Mouse (Mus musculus) small intestine, adult 2 months (tissue): Measurements from ENCODE around the gene Yy1. TPM values are rescaled to one million over a fixed set of nuclear protein-coding genes. Genes with fewer than 3 reads are reported as not detected.
A peak's percentile ranks its signal among the peaks of the same experiment; 100 is the strongest.

Experiments
- H3K27ac ChIP-seq: fragments of 200-500 bp; 2 replicates; pipeline ENCODE4 v1.5.1; 2012; ENCODE audit warnings: low read depth, low read length, control low read depth, inconsistent platforms; ENCODE audit not compliant: insufficient read depth
- H3K27me3 ChIP-seq: fragments of 200-500 bp; 2 replicates; pipeline ENCODE4 v1.6.1; 2012; ENCODE audit warnings: mild to moderate bottlenecking, moderate library complexity, low read length, inconsistent platforms; ENCODE audit not compliant: control insufficient read depth, insufficient read depth
- H3K36me3 ChIP-seq: fragments of 200-500 bp; 2 replicates; pipeline ENCODE4 v1.6.1; 2012; ENCODE audit warnings: mild to moderate bottlenecking, low read length, control low read depth, inconsistent platforms; ENCODE audit not compliant: control insufficient read depth, insufficient read depth
- H3K4me1 ChIP-seq: fragments of 200-500 bp; 2 replicates; pipeline ENCODE4 v1.6.1; 2012; ENCODE audit warnings: low read length, inconsistent platforms, mixed read lengths; ENCODE audit not compliant: control insufficient read depth, insufficient read depth, insufficient read length
- H3K4me3 ChIP-seq: fragments of 200-500 bp; 2 replicates; pipeline ENCODE4 v1.5.1; 2012; ENCODE audit warnings: low read depth, mild to moderate bottlenecking, control low read depth, inconsistent platforms, low read length, moderate library complexity
- CTCF ChIP-seq: fragments of 200-500 bp; IDR thresholded peaks from 2 replicates; pipeline ENCODE4 v1.5.1; 2012; ENCODE audit warnings: low read depth, mild to moderate bottlenecking, control low read depth, inconsistent platforms, low read length, moderate library complexity, mixed read lengths; ENCODE audit not compliant: insufficient replicate concordance, insufficient read length; ENCODE audit errors: extremely low read depth
- POLR2A ChIP-seq: fragments of 200-500 bp; IDR thresholded peaks from 2 replicates; pipeline ENCODE4 v1.6.1; 2012; ENCODE audit warnings: low read depth, mild to moderate bottlenecking, control low read depth, inconsistent platforms, low read length, moderate library complexity
- whole genome bisulfite sequencing: fragments of 180-500 bp; shearing (Covaris S2); methylation state at CpG from one replicate; pipeline ENCODE4 v1.1.7; 2018; 5-methylcytosine and 5-hydroxymethylcytosine counted together
- polyA plus RNA-seq: library from polyadenylated mRNA; depleted of rRNA; stranded (reverse); fragments of >200 nt; gene quantifications from 2 replicates; pipeline ENCODE4 v1.2.3, GENCODE M21; 2012; rRNA removed

The Yy1 gene
- 10.5 and 22.4 TPM in 2 replicates for polyA plus RNA-seq

DNA sequence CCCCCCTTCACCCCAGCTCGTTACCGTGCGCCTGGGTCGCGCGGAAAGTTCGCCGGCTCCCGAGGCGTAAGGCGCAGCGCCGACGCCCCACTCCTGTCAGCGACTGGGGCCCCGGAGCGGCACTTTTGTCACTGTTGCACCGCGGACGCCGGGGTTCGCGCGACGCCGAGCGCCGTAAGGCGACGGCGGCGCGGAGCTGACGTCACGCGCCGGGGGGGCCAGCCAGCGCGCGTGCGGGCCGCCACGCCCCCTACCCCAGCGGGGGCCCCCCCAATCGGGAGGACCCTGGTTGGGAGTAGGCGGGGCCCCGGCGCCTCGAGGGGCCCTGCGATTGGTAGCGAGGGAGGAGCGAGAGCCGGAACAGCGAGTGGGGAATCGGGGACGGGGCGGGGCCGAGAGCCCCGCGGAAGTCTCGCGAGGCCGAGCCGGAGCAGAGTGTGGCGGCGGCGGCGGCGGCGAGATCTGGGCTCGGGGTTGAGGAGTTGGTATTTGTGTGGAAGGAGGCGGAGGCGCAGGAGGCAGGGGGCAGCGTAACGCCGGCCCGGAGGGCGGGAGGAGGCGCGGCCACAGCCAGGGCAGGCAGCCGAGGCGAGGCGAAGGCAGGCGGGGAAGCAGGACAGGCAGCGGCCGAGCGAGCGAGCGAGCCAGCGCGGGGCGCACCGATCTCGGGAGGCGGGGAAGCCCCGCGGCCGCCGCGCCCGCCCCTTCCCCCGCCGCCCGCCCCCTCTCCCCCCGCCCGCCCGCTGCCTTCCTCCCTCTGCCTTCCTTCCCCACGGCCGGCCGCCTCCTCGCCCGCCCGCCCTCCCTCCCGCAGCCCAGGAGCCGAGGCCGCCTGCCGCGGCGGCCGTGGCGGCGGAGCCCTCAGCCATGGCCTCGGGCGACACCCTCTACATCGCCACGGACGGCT, at the start of gene Yy1:
Yy1 (plus strand) TSS at position 428 of the 907 bp plus-strand sequence.
- under 1% methylated on average over 84 of the region's 127 CpGs for WGBS
- Histone ChIP-seq H3K27me3 (no peaks in the 10 kb centered on the region), H3K36me3 (no peaks in the 10 kb centered on the region), H3K4me1 (no peaks in the 10 kb centered on the region; the same call in 1 of the 2 replicates), H3K4me3 (peak within 1 kb of the TSS; percentile 95), H3K27ac (peak within 1 kb of the TSS; percentile 99)
- TF ChIP-seq POLR2A (peak; percentile 65), CTCF (no peak)

DNA sequence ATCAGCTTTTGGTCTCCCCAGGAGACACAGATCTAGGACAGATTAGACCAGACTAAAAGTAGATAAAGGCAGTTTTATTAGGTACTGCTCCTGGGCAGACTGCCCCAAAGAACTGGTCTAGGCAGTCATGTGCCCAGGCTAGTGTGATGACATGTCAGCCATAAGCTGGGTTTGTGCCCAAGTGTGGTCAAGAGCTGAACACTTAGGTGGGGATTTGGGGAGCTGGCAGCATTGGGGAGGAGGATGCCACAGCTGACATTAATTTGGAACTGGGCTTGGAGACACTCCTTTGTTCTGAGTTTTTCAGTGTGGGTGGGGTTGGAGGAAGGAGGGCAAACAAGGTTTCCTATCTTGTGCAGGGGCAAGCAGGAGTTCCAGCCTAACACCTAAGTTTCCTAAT, 46.8 kb upstream of the Yy1 start:
- no peak for TF ChIP-seq POLR2A
- TF ChIP-seq CTCF, result no peak
- peaks cover 2% of the 10 kb centered on the region; the same call in 1 of the 2 replicates for H3K27me3 ChIP-seq
- no peak overlapping the region for H3K4me3 ChIP-seq
- no peak overlapping the region for H3K27ac ChIP-seq
- no peaks in the 10 kb centered on the region for H3K36me3 ChIP-seq
- H3K4me1 ChIP-seq, result no peaks in the 10 kb centered on the region

DNA sequence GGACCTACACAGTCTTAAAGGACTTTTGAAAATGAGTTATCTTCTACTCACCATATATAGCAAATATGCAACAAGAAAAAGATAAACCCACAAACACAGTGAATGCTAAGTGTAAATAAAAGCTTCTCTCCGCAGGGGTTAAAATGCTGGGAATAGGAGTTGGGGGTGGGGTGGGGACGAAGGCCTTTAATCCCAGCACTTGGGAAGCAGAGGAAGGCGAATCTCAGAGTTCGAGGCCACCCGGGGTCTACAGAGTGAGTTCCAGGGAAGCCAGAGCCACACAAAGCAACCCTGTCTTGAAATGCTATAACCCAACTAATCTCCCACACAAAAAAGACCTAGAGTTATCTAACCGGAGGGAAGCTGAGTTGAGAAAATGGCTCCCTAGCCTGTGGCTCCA, 43.8 kb upstream of the Yy1 start:
- peaks cover 2% of the 10 kb centered on the region; the same call in 1 of the 2 replicates for H3K27me3 ChIP-seq
- no peak overlapping the region for H3K4me3 ChIP-seq
- 88% methylated on average over 6 of the region's 6 CpGs for WGBS
- no peak overlapping the region for H3K27ac ChIP-seq
- H3K4me1 ChIP-seq, result no peaks in the 10 kb centered on the region
- H3K36me3 ChIP-seq, result no peaks in the 10 kb centered on the region
- no peak for TF ChIP-seq POLR2A

DNA sequence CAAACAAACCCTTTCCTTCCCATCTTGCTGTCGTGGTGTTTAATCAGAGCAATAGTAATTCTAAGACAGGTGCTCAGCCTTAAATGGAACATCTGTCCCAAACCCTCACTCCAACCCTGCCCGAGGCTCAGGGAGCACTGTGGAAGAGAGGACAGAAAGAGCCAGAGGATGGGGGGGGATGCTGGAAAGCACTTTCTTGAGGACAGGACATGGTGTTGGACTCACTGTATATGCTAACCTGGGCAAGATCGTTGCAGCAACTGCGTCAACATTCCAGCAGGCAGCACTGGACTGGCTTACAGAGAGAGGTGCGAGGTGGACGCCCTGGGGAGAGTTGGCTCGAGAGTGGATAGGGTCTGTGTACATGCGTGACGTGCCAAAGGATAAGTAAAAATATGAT, 43.3 kb upstream of the Yy1 start:
- TF ChIP-seq CTCF (no peak), POLR2A (no peak)
- Histone ChIP-seq H3K27me3 (peaks cover 2% of the 10 kb centered on the region; the same call in 1 of the 2 replicates), H3K4me1 (no peaks in the 10 kb centered on the region), H3K4me3 (no peak overlapping the region), H3K36me3 (no peaks in the 10 kb centered on the region), H3K27ac (no peak overlapping the region)
- 79% methylated on average over 9 of the region's 9 CpGs for WGBS

DNA sequence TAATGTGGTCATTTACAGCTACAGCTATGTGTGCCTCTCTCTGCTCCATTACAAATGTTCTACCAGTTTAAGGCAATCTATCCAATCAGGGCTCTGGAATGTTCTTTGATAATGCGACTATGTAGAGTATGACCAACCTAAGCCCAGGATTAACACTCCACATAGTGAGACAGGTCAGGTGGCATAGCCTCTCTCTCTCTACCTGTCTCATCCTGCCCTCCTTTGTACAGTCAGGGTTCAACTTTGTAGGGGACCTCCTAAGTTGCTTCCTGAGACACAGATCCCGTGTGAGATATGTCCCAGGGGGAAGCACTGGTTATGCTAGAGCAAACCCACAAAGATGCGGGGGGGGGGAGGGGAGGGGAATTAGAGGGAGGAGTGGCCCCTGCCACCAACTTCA, 42.5 kb upstream of the Yy1 start:
- H3K4me1 ChIP-seq, result no peaks in the 10 kb centered on the region
- H3K27me3 ChIP-seq, result peaks cover 2% of the 10 kb centered on the region; the same call in 1 of the 2 replicates
- H3K36me3 ChIP-seq, result no peaks in the 10 kb centered on the region
- H3K27ac ChIP-seq, result no peak overlapping the region
- 70% methylated on average over 3 of the region's 3 CpGs for WGBS
- H3K4me3 ChIP-seq, result no peak overlapping the region
- TF ChIP-seq CTCF (no peak), POLR2A (no peak)

DNA sequence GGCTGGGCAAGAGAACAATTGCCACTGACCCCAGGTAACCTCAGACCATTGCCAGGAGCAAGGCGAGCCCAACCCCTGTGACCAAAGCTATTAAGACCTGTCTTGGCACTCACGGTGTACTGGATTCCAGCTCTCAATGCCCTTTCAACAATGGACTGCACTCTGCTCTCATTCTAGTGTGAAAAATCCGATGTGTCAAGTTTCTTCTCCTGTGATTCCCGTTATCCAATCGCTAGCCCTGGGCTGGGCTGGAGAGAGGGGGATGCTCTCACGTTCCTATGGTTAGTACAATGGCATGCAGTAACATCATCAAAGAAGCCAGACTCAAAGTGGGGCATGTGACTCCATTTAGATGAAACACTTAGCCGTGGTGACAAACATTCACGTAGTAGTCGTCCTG, 41.0 kb upstream of the Yy1 start:
- no peak overlapping the region for H3K27ac ChIP-seq
- no peak overlapping the region for H3K4me3 ChIP-seq
- TF ChIP-seq CTCF, result no peak
- no peak for TF ChIP-seq POLR2A
- H3K36me3 ChIP-seq, result no peaks in the 10 kb centered on the region
- no peaks in the 10 kb centered on the region for H3K4me1 ChIP-seq
- WGBS, result 71% methylated on average over 9 of the region's 9 CpGs
- H3K27me3 ChIP-seq, result no peaks in the 10 kb centered on the region; the same call in 1 of the 2 replicates

DNA sequence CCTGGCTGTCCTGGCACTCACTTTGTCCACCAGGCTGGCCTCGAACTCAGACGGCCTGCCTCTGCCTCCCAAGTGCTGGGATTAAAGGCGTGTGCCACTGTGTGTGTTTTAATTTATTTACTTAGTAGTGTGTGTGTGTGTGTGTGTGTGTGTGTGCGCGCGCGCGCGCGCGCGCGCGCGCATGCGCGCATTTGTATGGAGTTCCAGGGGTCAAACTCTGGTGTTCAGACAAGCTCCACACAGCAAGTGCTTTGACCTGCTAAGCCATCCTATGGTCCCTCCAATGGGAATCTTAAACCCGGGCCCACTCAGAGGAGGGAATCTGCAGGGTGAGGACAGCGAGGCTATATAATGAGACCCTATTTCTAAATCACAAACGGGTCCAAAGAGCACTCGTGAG, 37.6 kb upstream of the Yy1 start:
- H3K4me1 ChIP-seq, result peaks cover 3% of the 10 kb centered on the region; the same call in 1 of the 2 replicates
- H3K4me3 ChIP-seq, result no peak overlapping the region
- H3K27ac ChIP-seq, result no peak overlapping the region
- 88% methylated on average over 21 of the region's 21 CpGs for WGBS
- no peak for TF ChIP-seq CTCF
- no peak for TF ChIP-seq POLR2A
- no peaks in the 10 kb centered on the region for H3K36me3 ChIP-seq
- no peaks in the 10 kb centered on the region for H3K27me3 ChIP-seq
